Mouse (Mus musculus) kidney, postnatal 0 days (tissue): ENCODE measurements around the gene Ccdc103. TPM values are rescaled to one million over a fixed set of nuclear protein-coding genes. Genes with fewer than 3 reads are reported as not detected.

Source experiments
- ATAC-seq: fragments of 200-750 bp; cut with Nextera tagmentation; replicated peaks from 2 replicates; pipeline ENCODE4 v1.8.0; 2017; ENCODE audit warnings: low read depth, moderate number of reproducible peaks, moderate TSS enrichment, moderate library complexity; ENCODE audit not compliant: low FRiP score
- DNase-seq: peaks from one replicate; pipeline ENCODE4 v3.0.0-alpha.2; 2016; ENCODE audit warnings: low spot score
- H3K27ac ChIP-seq: fragments of 300-500 bp; sonication (generic); 2 replicates; pipeline ENCODE4 v1.5.1; 2014; ENCODE audit warnings: mild to moderate bottlenecking
- H3K27me3 ChIP-seq: fragments of 300-500 bp; sonication (generic); 2 replicates; pipeline ENCODE4 v1.6.1; 2014; ENCODE audit warnings: low read length, mixed read lengths; ENCODE audit not compliant: insufficient read depth
- H3K36me3 ChIP-seq: fragments of 300-500 bp; sonication (generic); 2 replicates; pipeline ENCODE4 v1.6.1; 2014; ENCODE audit warnings: low read length, mixed read lengths; ENCODE audit not compliant: insufficient read depth
- H3K4me1 ChIP-seq: fragments of 300-500 bp; sonication (generic); replicated peaks from 2 replicates; pipeline ENCODE4 v1.6.1; 2014; ENCODE audit warnings: antibody characterized with exemption, low read length, mixed read lengths; ENCODE audit not compliant: insufficient read depth
- H3K4me2 ChIP-seq: fragments of 300-500 bp; sonication (generic); 2 replicates; pipeline ENCODE4 v1.6.1; 2014; ENCODE audit warnings: mild to moderate bottlenecking, low read length, moderate library complexity, mixed read lengths
- H3K4me3 ChIP-seq: fragments of 300-500 bp; sonication (generic); replicated peaks from 2 replicates; pipeline ENCODE4 v1.5.1; 2014; ENCODE audit warnings: low read depth, low read length
- H3K9ac ChIP-seq: fragments of 300-500 bp; sonication (generic); 2 replicates; pipeline ENCODE4 v1.6.1; 2014; ENCODE audit warnings: low read depth, low read length
- H3K9me3 ChIP-seq: fragments of 300-500 bp; sonication (generic); replicated peaks from 2 replicates; pipeline ENCODE4 v1.6.1; 2016; ENCODE audit warnings: low read length, inconsistent platforms, mixed read lengths
- CTCF ChIP-seq: IDR thresholded peaks from 2 replicates; pipeline ENCODE4 v1.5.1; 2016; ENCODE audit warnings: antibody characterized with exemption, low read depth, mild to moderate bottlenecking, moderate library complexity
- WGBS: fragments of 180-500 bp; shearing (Covaris S2); extraction: QIAGEN DNeasy Blood & Tissue Kit; methylation state at CpG from one replicate; pipeline ENCODE4 v1.1.7; 2014; 5-methylcytosine and 5-hydroxymethylcytosine counted together
- polyA plus RNA-seq: library from polyadenylated mRNA; unstranded; fragments of >200 nt; fragmentation: Nextera tagmentation; extraction: Ambion mirVana; gene quantifications from 2 replicates; pipeline ENCODE4 v1.2.1, GENCODE M21; 2015

The Ccdc103 gene
- polyA plus RNA-seq, 1 experiment from 2014 or later = 1.8 TPM

GRCm38 (mm10) chr11:102838126-102838525 lies 42.9 kb upstream of the Ccdc103 start:
- ATAC-seq (no peak), DNase-seq (no peak)

GRCm38 (mm10) chr11:102838616-102839150 lies 42.3 kb upstream of the Ccdc103 start:
- DNase-seq (no peak), ATAC-seq (no peak)
- WGBS = 86% methylated on average over 9 of the region's 9 CpGs
- H3K4me2 ChIP-seq = no peak overlapping the region
- peaks cover 49% of the 10 kb centered on the region for H3K36me3 ChIP-seq
- H3K4me3 ChIP-seq = no peak overlapping the region
- H3K27ac ChIP-seq = peak overlapping the region; percentile 47
- TF ChIP-seq CTCF = no peak
- H3K9ac ChIP-seq = no peak overlapping the region
- no peaks in the 10 kb centered on the region for H3K9me3 ChIP-seq
- H3K27me3 ChIP-seq = no peaks in the 10 kb centered on the region
- H3K4me1 ChIP-seq = no peaks in the 10 kb centered on the region

More at GRCm38 (mm10) chr11:102838126-102838525, 42.9 kb upstream of the Ccdc103 start:
- H3K4me1 ChIP-seq = 0 out of 2 replicates have a peak, but pooled peaks cover 2% of the 10 kb centered on the region
- no peak overlapping the region for H3K4me3 ChIP-seq
- H3K27ac ChIP-seq = peak overlapping the region; percentile 47; the same call in 1 of the 2 replicates
- H3K36me3 ChIP-seq = peaks cover 44% of the 10 kb centered on the region
- TF ChIP-seq CTCF = no peak
- WGBS = 92% methylated on average over 2 of the region's 2 CpGs
- H3K27me3 ChIP-seq = no peaks in the 10 kb centered on the region
- no peaks in the 10 kb centered on the region for H3K9me3 ChIP-seq
- H3K9ac ChIP-seq = no peak overlapping the region
- H3K4me2 ChIP-seq = no peak overlapping the region

- TF ChIP-seq CTCF = no peak
- H3K27ac ChIP-seq = no peak overlapping the region
- no peaks in the 10 kb centered on the region for H3K27me3 ChIP-seq
- H3K9ac ChIP-seq = no peak overlapping the region
- H3K4me2 ChIP-seq = no peak overlapping the region
- no peak for ATAC-seq
- 63% methylated on average over 10 of the region's 10 CpGs for WGBS
- no peaks in the 10 kb centered on the region for H3K4me1 ChIP-seq
- H3K4me3 ChIP-seq = no peak overlapping the region
- no peaks in the 10 kb centered on the region for H3K9me3 ChIP-seq
- no peak for DNase-seq
- H3K36me3 ChIP-seq = peaks cover 81% of the 10 kb centered on the region
Observed at GRCm38 (mm10) chr11:102845926-102846325, 35.1 kb upstream of the Ccdc103 start.

- WGBS = 64% methylated on average over 5 of the region's 5 CpGs
Observed at GRCm38 (mm10) chr11:102851883-102852282, 29.1 kb upstream of the Ccdc103 start.

GRCm38 (mm10) chr11:102853760-102854159 lies 27.2 kb upstream of the Ccdc103 start:
- Histone ChIP-seq H3K9me3 (no peaks in the 10 kb centered on the region), H3K4me3 (no peak overlapping the region), H3K27ac (no peak overlapping the region), H3K4me2 (no peak overlapping the region), H3K27me3 (no peaks in the 10 kb centered on the region), H3K4me1 (no peaks in the 10 kb centered on the region), H3K36me3 (peaks cover 65% of the 10 kb centered on the region), H3K9ac (no peak overlapping the region)
- peak; percentile 55 for TF ChIP-seq CTCF
- no peak for ATAC-seq
- DNase-seq = peak; percentile 19

More at GRCm38 (mm10) chr11:102851883-102852282, 29.1 kb upstream of the Ccdc103 start:
- Histone ChIP-seq H3K36me3 (peaks cover 71% of the 10 kb centered on the region), H3K9me3 (no peaks in the 10 kb centered on the region), H3K4me3 (no peak overlapping the region), H3K4me2 (no peak overlapping the region), H3K27me3 (no peaks in the 10 kb centered on the region), H3K4me1 (no peaks in the 10 kb centered on the region), H3K27ac (no peak overlapping the region), H3K9ac (no peak overlapping the region)
- DNase-seq (peak; percentile 78), ATAC-seq (peak; percentile 61; the same call in 1 of the 2 replicates)
- TF ChIP-seq CTCF = peak; percentile 81

- H3K4me3 ChIP-seq = no peak overlapping the region
- H3K27me3 ChIP-seq = no peaks in the 10 kb centered on the region
- no peak overlapping the region for H3K9ac ChIP-seq
- H3K9me3 ChIP-seq = no peaks in the 10 kb centered on the region
- 80% methylated on average over 6 of the region's 6 CpGs for WGBS
- H3K36me3 ChIP-seq = peaks cover 64% of the 10 kb centered on the region
- no peak overlapping the region for H3K4me2 ChIP-seq
- no peak overlapping the region for H3K27ac ChIP-seq
- DNase-seq = no peak
- no peak for ATAC-seq
- no peaks in the 10 kb centered on the region for H3K4me1 ChIP-seq
- TF ChIP-seq CTCF = no peak
Observed at GRCm38 (mm10) chr11:102855941-102856340, 25.1 kb upstream of the Ccdc103 start.

- Histone ChIP-seq H3K36me3 (peaks cover 68% of the 10 kb centered on the region), H3K9ac (no peak overlapping the region), H3K4me2 (no peak overlapping the region), H3K27ac (no peak overlapping the region), H3K9me3 (no peaks in the 10 kb centered on the region), H3K4me1 (no peaks in the 10 kb centered on the region), H3K4me3 (no peak overlapping the region), H3K27me3 (no peaks in the 10 kb centered on the region)
- ATAC-seq (no peak), DNase-seq (no peak)
- TF ChIP-seq CTCF = no peak
- WGBS = 72% methylated on average over 11 of the region's 11 CpGs
Observed at GRCm38 (mm10) chr11:102858951-102859350, 22.1 kb upstream of the Ccdc103 start.
